Mouse (Mus musculus) cerebellum, adult (tissue): Measurements from ENCODE around the gene Gm10521.

Experiments
- ATAC-seq: cut with Nextera tagmentation; 2 replicates; pipeline ENCODE4 v1.9.2; 2017; ENCODE audit warnings: mild to moderate bottlenecking, moderate library complexity, mixed read lengths; ENCODE audit not compliant: insufficient number of reproducible peaks, low FRiP score, low TSS enrichment

Gene Gm10521

DNA sequence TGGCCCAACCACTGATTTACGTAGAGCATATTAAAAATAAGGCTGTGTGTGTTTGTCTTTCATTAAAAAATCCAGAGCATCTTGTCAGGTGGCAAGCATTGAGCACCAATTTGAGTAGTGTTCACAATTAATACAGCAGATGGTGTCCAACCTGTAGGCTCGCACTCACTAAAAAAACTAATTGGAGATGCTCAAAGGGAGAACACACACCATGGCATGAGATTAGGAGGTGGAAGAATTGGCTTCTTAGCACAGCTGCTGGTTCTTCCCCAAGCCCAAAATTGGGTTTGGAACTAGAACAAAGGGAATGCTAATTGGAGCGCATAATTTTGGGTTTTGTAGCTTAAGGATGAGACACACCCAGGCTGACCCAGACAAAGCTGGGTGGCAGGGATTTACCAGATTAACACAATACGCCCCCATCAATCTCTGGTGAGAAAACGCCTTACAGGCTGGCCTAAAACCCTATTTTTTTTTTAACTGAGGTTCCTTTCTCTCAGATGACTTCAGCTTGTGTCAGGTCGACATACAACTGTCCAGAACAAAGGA, 51.1 kb downstream of the Gm10521 start:
- no peak for ATAC-seq
